Mouse (Mus musculus) heart, postnatal 10 days (tissue): ENCODE data around the gene Tmem258. TPM values are rescaled to one million over a fixed set of nuclear protein-coding genes. Genes with fewer than 3 reads are reported as not detected.
"Not testable (repeated sequence)": the region's sequence is repeated elsewhere in the genome, so short reads cannot be mapped to it uniquely, and the experiment has no call there.

ENCODE experiments used
- DNase-seq, 2 experiments: peaks; one replicate each; pipeline ENCODE4 v3.0.0; 2021
- intact Hi-C: fragments of 180-260 bp; cut with DNase I; formaldehyde crosslinking; loops from one replicate; pipeline ENCODE4 v1.15.1; 2025
- total RNA-seq, 2 experiments: library from RNA; stranded (reverse); gene quantifications; 2 replicates each; pipeline ENCODE4 v1.2.3; 2021

Gene Tmem258
- total RNA-seq, result 100 to 1,000 TPM; 145 TPM

DNA sequence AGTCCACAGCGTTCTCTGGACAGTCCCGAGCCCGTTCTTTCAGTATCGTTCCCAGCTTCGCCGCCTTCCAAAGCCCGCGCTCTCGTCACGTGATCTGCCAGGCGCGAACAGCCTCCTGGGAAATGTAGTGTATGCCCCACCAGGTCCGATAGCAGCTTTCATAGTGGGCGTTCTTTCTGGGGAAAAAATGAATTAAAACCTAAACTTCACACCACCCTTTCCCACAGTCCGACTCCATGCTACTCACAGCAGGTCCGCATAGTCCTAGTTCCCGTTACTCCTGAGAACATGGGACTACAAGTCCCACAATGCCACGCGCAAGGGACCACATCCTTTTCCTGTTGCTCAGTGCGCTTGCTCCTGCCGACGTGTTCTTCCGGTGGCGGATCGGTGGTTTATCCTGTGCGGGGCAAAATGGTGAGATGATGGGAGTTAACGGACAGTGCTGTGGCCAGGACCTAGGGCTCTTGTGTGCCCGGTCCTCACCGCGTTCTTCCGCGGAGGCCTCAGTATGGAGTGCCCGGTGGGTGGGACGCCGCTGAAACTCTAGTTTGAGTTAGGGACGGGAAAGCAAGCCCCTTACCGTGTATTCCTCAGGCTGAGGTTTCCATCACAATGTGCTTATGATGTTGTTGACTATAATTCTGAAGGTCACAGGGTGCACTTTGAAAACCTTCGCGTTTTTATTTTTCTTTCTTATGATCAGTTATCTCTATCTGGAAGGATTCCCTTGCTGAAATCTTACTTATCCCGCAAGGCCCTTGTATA is at the start of gene Tmem258, which contains the start of gene Fen1:
Tmem258 (plus strand) TSS at position 167 of the 768 bp plus-strand sequence.
Fen1 (minus strand) TSS at position 322 of the 768 bp plus-strand sequence.
- intact Hi-C loops, result no loop called here
- peak; percentile 94 to 97 for DNase-seq

DNA sequence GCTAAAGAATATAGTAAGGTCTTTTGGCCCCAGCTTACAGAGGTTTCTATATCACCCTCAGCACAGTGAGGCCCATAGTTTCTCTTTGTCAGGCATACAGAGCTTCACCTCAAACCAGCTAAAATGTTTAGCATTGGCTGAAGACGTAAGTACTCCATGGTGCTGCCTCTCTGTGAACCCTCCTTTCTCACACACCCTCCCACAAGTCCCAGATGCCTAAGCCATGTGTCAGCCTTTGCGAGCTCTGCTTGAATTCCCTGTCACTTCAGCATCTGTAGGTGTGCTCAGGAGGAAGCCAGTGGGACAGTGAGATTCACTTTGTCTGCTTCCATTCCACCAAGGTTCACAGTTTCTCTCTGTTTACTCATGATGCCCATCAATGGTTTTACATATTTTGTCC is 46.1 kb upstream of the Tmem258 start:
- no peak for DNase-seq
- intact Hi-C loops, result no loop called here

DNA sequence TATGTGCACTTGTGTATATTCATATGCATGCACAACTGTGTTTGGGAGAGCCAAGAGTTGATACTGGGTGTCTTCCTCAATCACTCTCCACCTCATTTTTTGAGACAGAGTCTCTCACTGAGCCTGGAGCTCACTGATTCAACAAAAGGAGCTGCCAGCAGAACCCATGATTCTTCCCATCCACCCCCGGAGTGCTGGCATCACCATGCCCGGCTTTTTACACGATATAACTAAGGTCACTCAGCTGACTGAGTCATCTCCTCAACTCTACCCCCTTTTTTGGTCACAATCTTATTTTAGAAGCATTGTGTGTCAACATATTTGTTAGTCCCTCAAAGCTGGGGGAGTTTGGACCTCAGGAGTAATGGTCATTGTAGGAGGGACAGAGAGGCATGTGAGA is 39.9 kb upstream of the Tmem258 start:
- intact Hi-C loops, result no loop called here
- DNase-seq, result no peak

DNA sequence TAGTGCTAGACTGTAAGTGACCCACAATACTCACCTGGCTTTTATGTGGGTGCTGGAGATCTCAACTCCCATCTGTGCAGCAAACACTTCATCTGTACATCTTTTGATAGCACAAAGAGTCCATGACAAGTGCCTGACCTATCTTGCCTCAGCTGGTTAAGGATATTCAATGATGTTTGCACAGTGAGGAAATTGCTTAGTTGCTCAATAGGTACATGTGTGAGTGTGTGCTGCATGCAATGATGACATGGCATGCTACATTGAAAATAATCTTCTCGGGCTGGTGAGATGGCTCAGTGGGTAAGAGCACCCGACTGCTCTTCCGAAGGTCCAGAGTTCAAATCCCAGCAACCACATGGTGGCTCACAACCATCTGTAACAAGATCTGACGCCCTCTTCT is 37.9 kb upstream of the Tmem258 start:
- DNase-seq, intact Hi-C loops: not testable (repeated sequence)

DNA sequence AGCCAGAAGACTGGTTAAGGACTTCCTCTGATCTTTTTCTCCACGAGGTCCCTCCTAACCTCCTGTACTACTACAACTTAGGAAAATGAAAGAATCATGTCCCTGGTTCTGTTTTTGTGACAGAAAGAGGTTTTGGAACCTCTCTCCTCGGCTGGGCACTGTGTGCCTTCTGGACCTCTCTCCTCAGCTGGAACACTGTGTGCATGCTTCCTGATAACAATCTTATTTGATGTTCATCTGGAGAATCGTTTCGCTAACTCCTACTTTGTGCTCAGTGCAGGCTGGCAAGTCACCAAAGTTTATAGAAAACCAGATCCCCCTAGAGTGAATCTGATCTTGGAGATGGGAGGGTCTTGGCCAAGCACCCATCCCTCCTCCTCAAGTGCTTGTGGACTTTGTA is 36.7 kb upstream of the Tmem258 start:
- intact Hi-C loops, result no loop called here
- DNase-seq, result no peak

DNA sequence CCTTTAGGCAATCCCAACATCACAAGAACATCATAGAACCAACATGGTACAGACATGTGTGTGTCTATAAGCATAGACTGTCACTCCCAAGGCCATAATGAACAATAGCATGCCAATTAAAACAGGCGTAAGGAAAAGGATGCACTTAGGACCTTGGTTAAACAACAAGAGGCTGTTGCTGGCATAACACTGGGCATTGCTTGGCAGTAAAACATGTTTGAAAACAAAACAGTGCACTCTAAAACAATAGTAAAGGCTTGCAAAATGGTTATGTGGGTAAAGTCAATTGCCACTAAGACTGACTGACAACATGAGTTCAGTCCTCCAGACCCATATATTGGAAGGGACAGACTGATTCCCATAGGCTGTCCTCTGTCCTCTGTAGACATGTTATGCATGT is 35.9 kb upstream of the Tmem258 start:
- no peak for DNase-seq
- intact Hi-C loops, result no loop called here

DNA sequence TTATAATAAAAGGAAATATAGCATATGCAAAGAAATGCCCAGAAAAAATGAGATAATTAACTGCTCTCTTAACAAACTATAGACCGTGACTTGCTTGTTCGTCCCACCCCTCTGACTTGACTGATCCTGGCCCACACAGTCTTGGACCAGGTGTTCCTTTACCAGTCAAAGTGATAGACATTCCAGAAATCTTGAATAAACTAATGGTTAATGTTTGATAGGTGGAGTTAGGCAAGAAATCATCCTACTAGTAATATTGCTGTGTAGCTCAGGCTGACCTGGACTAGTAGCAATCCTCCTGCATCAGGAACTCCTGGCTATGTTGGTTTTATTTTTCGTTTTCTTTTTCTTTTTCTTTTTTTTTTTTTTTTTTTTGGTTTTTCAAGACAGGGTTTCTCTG is 35.4 kb upstream of the Tmem258 start:
- intact Hi-C loops, result no loop called here
- no peak for DNase-seq

DNA sequence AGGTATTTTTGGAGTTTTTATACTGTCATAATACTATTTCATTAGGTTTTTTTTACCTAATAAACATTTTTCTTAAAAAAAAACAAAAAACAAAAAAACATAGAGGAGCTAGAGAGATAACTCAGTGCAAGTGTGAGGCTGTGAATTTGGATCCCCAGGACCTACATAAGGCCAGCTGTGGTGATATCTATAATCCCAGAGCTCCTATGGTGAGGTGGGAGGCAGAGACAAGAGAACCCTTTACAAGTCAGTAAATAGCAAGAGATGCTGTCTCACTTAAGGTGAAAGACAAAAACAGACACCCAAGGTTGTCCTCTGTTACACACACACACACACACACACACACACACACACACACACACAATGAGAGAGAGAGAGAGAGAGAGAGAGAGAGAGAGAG is 34.6 kb upstream of the Tmem258 start:
- intact Hi-C loops, result no loop called here
- no peak for DNase-seq

DNA sequence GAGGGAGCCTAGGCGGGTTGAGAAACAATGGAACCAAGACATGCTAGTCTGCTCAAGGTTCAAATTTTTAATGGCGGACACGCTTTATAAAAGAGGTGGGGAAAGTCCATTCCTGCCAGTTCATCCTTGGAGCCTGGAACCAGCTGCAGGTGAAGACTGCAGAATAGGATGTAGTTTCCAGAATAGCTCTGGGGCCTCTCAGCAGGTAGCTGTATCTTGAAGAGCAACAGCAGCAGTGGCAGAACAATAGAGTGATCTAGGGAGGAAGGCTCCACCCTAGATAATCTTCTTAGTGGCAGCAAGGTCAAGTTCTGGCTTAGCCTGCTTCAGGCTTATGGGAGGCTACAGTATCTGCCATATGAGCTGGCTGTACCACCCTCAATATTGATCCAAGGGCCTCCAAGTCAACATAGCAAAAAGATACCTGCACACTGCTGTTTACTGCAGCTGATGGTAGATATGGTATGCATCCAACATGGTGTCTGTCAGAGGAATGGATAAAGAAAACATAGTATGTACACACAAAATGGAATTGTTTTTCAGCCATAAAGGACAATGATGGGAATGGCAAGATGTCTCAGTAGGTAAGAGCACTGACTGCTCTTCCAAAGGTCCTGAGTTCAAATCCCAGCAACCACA is 34.0 kb upstream of the Tmem258 start:
- DNase-seq, intact Hi-C loops: not testable (repeated sequence)

DNA sequence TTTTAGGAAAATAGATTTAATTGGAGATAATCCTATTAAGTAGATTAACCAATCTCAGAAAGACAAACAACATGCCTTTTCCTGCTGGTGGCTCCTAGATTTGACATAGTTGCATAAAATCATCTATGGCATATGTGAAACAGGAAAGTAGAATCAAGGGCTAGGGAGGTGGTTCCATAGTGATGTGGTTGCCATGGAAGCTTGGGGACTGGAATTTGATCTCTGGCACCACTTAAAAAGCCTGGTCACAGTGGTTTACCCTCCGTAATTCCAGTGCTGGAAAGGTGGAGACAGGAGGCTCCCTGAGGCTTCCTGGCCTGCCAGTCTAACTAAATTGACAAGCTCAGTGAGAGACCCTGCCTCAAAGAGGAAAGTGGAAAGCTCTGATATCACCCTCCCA is 33.3 kb upstream of the Tmem258 start:
- intact Hi-C loops, result no loop called here
- no peak for DNase-seq

DNA sequence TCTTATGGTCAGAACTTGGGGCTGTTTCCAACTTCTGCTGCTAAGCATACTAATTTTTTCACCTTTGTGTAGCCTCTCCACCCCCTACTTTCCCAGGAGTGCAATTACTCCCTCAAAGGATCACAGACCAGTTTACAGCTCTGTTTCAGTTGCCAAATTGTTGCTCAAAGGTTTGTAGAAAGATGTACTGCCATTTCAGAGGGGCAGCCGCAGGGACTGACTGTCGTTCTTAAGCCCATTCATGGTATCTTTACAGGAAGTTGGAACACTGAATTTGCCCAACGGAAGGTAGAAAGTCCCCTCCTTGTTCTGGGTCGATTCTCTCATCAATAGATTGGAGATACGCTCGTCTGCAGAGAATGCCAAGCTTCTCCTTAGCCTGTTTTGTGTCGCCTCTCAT is 32.5 kb upstream of the Tmem258 start:
- intact Hi-C loops, result no loop called here
- DNase-seq, result no peak

DNA sequence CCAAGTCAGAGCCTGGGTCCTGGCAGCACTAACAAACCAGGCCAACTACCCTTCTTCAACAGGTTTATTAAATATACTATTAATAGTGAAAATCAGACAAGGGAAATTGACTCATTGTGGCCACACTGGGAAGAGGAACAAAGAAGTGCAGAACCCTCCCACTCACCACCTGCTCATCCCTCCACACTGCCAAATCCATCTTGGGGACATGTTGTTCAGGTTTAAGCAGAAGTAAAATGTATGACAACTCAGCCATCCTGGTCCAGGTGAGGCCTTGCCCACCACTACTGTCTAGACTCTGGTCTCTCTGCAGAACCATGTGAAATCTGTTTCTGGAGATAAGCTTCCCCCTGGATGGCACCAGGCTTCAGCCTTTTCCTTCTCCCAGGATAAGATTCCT is 32.0 kb upstream of the Tmem258 start:
- no peak for DNase-seq
- intact Hi-C loops, result no loop called here

DNA sequence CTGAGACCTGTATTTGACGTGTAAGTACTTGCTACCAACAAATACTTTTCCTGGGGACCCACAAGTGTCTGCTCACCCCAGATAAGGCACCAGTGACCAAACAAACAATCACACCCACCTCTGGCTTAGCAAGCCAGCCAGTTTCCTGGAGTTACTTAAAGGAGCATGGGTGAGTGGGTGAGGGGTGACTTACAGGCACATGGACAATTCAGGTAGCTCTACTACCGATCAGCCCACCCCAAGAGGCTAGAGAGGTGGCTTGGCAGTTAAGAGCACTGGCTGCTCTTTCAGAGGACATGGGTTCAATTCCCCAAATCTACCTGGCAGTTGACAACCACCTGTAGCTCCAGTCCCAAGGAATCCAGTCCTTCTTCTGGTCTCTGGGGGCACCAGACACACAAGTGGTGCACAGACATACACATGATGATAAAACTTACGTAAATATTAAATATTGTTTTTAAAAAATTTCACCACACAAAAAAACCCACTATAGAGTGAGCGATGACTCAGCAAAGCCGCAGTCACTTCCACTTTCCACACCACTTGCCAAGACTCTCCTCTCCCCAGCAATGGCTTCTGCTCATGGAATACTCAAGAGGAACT is 30.6 kb upstream of the Tmem258 start:
- DNase-seq, result no peak
- intact Hi-C loops, result no loop called here

DNA sequence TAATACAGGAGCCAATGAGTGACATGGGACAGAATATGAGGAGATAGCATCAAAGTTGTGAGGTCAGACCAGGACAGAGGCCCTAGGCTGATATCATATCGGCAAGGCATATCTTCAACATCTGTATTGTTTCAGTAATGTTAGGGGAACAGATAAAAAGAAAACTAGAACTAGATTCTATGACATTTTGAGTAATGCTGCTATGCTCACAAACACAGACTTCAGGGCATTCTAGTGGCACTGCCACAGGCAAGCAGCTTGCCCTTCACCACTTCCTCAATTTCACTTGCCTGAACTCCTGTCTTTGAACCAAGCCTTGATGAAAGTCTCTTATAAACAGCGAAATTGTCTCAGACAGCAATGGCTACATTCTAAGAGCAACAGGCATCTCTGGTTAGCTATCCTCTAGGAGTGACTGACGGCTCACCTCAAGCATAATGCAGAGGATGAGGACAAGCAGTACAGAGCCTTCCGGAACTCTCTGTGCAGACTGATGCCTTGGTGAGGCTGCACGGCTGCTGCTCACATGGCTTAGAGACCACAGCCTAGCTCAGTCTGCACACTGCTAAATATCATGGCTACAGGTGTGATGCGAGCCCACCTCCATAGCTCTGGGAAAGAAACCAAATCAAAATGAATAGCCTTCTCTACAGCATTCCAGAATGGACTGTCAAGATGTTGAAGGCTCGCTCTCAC is 29.8 kb upstream of the Tmem258 start:
- DNase-seq, result no peak
- intact Hi-C loops, result no loop called here

DNA sequence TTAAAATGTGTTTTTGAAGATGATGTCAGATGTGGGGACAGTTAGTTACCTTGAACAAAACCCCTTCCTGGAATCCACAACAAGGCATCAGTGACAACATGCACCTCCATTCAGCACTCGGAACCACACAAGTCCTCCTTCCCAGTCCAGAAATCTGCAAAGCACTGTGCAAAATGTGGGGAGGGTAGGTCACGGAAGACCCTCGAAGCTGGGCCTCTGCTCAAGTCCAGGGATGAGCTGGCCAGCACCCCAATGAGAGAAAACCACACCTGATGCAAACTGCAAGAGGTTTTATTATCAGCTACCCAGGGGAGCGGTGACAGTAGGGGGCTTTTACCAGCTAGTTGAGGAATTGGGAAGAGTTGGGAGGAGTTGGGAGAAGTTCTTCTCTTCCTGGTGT is 28.9 kb upstream of the Tmem258 start:
- no peak for DNase-seq
- intact Hi-C loops, result no loop called here

DNA sequence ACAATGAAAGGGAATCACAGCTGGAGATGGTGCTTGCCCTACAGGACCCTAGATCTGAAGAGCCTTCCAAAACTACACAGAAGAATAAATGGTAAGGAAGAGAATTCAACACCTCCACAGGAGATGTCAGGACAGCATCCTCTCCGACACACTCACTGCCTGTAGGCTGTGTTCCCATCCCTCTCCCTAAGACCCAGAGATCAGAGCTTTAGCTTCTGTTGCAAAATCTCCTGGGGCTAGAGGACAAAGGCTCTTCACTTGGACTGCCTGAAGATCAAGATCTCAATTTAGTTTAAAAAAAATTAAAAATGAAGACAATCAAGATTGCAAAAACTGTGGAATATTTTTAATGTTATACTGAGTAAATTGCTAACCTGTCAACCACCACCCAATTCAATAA is 27.3 kb upstream of the Tmem258 start:
- intact Hi-C loops, result no loop called here
- DNase-seq, result no peak

DNA sequence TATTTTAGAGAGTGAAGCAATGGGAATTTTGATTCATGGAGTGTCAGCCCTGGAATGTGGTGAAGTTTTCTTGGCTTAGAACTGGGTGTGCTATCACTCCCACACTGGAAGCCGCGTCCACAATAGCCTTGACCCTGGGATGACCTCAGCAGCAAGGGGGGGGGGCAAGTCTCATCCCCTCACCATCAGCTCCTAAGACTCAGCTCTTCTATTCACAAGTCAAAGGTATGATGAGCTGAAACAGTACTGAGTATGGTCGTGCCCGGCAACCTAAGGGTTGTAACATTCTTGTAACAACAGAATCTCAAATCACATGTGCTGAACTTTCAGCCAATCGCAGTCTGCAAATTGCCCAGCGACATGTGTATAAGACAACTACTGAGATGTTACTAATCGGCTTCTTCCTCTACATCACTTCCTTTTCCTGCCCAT is 26.9 kb upstream of the Tmem258 start:
- DNase-seq, result peak; percentile 29 to 55

DNA sequence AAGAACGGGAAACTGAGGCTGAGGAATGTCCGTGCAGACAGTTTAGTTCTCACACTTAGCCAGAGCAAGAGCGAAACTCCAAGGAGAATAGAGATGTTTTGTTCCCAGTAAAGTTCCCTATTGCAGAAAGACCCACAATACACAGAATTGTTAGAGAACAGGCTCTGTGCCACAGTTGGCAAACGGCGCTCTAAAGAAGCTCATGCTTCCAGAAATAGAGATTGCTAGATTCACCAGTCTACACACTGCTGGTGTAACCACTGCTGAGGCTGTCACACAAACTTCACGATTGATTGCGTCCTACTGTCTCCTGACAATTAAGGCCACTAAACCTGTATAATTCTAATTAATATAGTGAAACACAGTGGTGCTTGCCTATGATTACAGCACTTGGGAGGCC is 22.6 kb upstream of the Tmem258 start:
- intact Hi-C loops, result loop anchor here (5.0 kb wide), 1 partner anchor 144 kb away; no protein-coding TSS in a partner anchor
- peak; percentile 31 to 38 for DNase-seq

More for the DNA sequence above, 26.9 kb upstream of the Tmem258 start:
- intact Hi-C loops, result no loop called here

DNA sequence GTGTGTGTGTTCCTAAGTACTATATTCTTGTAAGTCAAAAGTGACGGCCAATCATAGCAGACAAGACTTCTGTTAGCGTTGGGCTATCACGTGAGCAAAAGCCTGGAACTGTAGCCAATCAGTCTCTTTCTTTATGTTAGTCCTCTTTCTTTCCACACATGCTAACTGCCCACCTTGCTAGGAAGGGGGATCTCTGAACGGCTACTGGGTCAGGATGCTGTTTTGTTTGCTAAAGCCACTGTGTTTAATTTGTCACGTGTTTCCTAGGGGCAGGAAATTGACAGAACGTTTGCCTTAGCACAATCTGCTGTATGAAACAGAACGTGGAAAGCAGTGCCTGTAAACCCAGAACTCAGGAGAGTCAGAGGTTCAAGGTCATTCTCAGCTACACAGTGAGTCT is 21.7 kb upstream of the Tmem258 start:
- no peak for DNase-seq
- intact Hi-C loops, result loop anchor here (2.0 to 5.0 kb wide), 2 partner anchors 81 to 145 kb away; partner anchors contain the start of gene Fads2

DNA sequence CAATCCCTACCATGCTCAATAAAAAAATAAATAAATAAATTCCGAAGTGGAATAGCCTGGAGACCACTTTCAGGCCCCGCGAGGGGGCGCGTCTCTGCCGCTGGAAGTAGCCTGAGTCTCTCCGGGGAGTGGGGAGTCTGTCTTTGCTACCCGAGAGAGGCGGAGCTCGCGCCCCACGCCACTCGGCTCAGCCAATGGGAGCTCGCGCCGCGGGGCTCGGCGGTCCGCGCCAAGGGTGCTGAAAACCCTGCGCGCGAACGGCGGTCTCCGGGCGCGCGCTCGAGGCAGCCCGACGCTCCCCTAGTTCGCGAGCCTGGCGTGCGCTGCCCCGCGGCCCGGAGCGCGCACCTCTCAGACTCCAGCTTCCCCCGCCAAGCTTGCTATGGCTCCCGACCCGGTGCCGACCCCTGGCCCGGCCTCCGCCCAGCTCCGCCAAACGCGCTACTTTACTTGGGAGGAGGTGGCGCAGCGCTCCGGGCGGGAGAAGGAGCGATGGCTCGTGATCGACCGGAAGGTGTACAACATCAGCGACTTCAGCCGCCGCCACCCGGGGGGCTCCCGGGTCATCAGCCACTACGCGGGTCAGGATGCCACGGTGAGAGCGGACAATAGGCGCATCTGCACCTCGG is 21.0 kb upstream of the Tmem258 start, which contains the start of gene Fads1:
Fads1 (plus strand) TSS at position 219 of the 629 bp plus-strand sequence.
- DNase-seq, result peak; percentile 94 to 95
- intact Hi-C loops, result loop anchor here (2.0 to 5.0 kb wide), 2 partner anchors 82 to 145 kb away; partner anchors contain the start of gene Fads2
